Mouse (Mus musculus) neural tube, embryonic 14.5 days (tissue): Measurements from ENCODE around the gene Trip6. TPM values are rescaled to one million over a fixed set of nuclear protein-coding genes. Genes with fewer than 3 reads are reported as not detected.

Experiments used
- ATAC-seq: fragments of 200-750 bp; cut with Nextera tagmentation; 2 replicates; pipeline ENCODE4 v1.8.0; 2017; ENCODE audit warnings: low read depth, mild to moderate bottlenecking, moderate TSS enrichment, moderate library complexity
- H3K27ac ChIP-seq: fragments of 300-500 bp; sonication (generic); 2 replicates; pipeline ENCODE4 v1.5.1; 2014; ENCODE audit warnings: low read depth, mild to moderate bottlenecking, control low read depth, low read length, moderate library complexity, mixed read lengths
- H3K27me3 ChIP-seq: fragments of 300-500 bp; sonication (generic); 2 replicates; pipeline ENCODE4 v1.6.1; 2014; ENCODE audit warnings: low read length; ENCODE audit not compliant: control insufficient read depth, insufficient read depth
- H3K36me3 ChIP-seq: fragments of 300-500 bp; sonication (generic); 2 replicates; pipeline ENCODE4 v1.6.1; 2014; ENCODE audit warnings: low read length, mixed read lengths; ENCODE audit not compliant: control insufficient read depth, insufficient read depth
- H3K4me1 ChIP-seq: fragments of 300-500 bp; sonication (generic); 2 replicates; pipeline ENCODE4 v1.6.1; 2014; ENCODE audit warnings: low read length; ENCODE audit not compliant: control insufficient read depth, insufficient read depth
- H3K4me2 ChIP-seq: fragments of 300-500 bp; sonication (generic); 2 replicates; pipeline ENCODE4 v1.6.1; 2014; ENCODE audit warnings: mild to moderate bottlenecking, low read depth, low read length, control low read depth
- H3K4me3 ChIP-seq: fragments of 300-500 bp; sonication (generic); 2 replicates; pipeline ENCODE4 v1.5.1; 2014; ENCODE audit warnings: low read depth, low read length, control low read depth, mixed read lengths
- H3K9ac ChIP-seq: fragments of 300-500 bp; sonication (generic); replicated peaks from 2 replicates; pipeline ENCODE4 v1.6.1; 2014; ENCODE audit warnings: low read depth, mild to moderate bottlenecking, control low read depth, low read length, mixed read lengths
- H3K9me3 ChIP-seq: fragments of 300-500 bp; sonication (generic); 2 replicates; pipeline ENCODE4 v1.6.1; 2016; ENCODE audit warnings: low read length; ENCODE audit not compliant: control insufficient read depth
- WGBS: fragments of 180-500 bp; shearing (Covaris S2); extraction: QIAGEN DNeasy Blood & Tissue Kit; methylation state at CpG from one replicate; pipeline ENCODE4 v1.1.7; 2014; 5-methylcytosine and 5-hydroxymethylcytosine counted together
- polyA plus RNA-seq: library from polyadenylated mRNA; unstranded; fragments of >200 nt; fragmentation: Nextera tagmentation; extraction: Ambion mirVana; gene quantifications from 2 replicates; pipeline ENCODE4 v1.2.1, GENCODE M21; 2014

Gene Trip6
- polyA plus RNA-seq: 8.0 and 11.5 TPM in 2 replicates

GRCm38 (mm10) chr5:137314193-137315083 lies at the start of gene Trip6:
TSS of gene Trip6 (minus strand) at chr5:137314404.
- peaks cover 5% of the 10 kb centered on the region; the same call in 1 of the 2 replicates for H3K4me1 ChIP-seq
- H3K36me3 ChIP-seq: peaks cover 9% of the 10 kb centered on the region
- H3K27me3 ChIP-seq: no peaks in the 10 kb centered on the region
- peak within 1 kb of the TSS; percentile 30 for H3K4me3 ChIP-seq
- WGBS: 15% methylated on average over 30 of the region's 30 CpGs
- peak; percentile 87 for ATAC-seq
- H3K27ac ChIP-seq: peak within 1 kb of the TSS; percentile 44; the same call in 1 of the 2 replicates
- no peaks in the 10 kb centered on the region for H3K9me3 ChIP-seq
- peak within 1 kb of the TSS; percentile 47 for H3K4me2 ChIP-seq
- H3K9ac ChIP-seq: peak within 1 kb of the TSS; percentile 43

GRCm38 (mm10) chr5:137358382-137358781 lies 44.2 kb upstream of the Trip6 start:
- Histone ChIP-seq H3K9me3 (no peaks in the 10 kb centered on the region), H3K36me3 (peaks cover 10% of the 10 kb centered on the region), H3K4me3 (no peak overlapping the region), H3K4me1 (no peaks in the 10 kb centered on the region), H3K27ac (no peak overlapping the region), H3K4me2 (no peak overlapping the region), H3K9ac (no peak overlapping the region), H3K27me3 (no peaks in the 10 kb centered on the region)
- WGBS: 47% methylated on average over 7 of the region's 7 CpGs
- no peak for ATAC-seq

- ATAC-seq: no peak
- Histone ChIP-seq H3K9me3 (no peaks in the 10 kb centered on the region), H3K9ac (no peak overlapping the region), H3K27me3 (peaks cover 7% of the 10 kb centered on the region; the same call in 1 of the 2 replicates), H3K4me2 (no peak overlapping the region), H3K36me3 (peaks cover 10% of the 10 kb centered on the region; the same call in 1 of the 2 replicates), H3K27ac (no peak overlapping the region), H3K4me3 (no peak overlapping the region), H3K4me1 (peaks cover 12% of the 10 kb centered on the region)
- 91% methylated on average over 17 of the region's 17 CpGs for WGBS
Measured at GRCm38 (mm10) chr5:137354091-137354490, 39.9 kb upstream of the Trip6 start.

GRCm38 (mm10) chr5:137352011-137352975 lies 38.1 kb upstream of the Trip6 start:
- no peak for ATAC-seq
- Histone ChIP-seq H3K9ac (peak overlapping the region; percentile 66; the same call in 1 of the 2 replicates), H3K4me1 (peaks cover 20% of the 10 kb centered on the region), H3K36me3 (peaks cover 6% of the 10 kb centered on the region; the same call in 1 of the 2 replicates), H3K27me3 (peaks cover 9% of the 10 kb centered on the region; the same call in 1 of the 2 replicates), H3K4me3 (peak overlapping the region; percentile 55; the same call in 1 of the 2 replicates), H3K27ac (no peak overlapping the region), H3K9me3 (no peaks in the 10 kb centered on the region), H3K4me2 (peak overlapping the region; percentile 96)
- WGBS: 21% methylated on average over 16 of the region's 16 CpGs

GRCm38 (mm10) chr5:137351394-137351793 lies 37.2 kb upstream of the Trip6 start:
- Histone ChIP-seq H3K4me1 (peaks cover 20% of the 10 kb centered on the region), H3K9ac (peak overlapping the region; percentile 66; the same call in 1 of the 2 replicates), H3K27me3 (peaks cover 9% of the 10 kb centered on the region; the same call in 1 of the 2 replicates), H3K4me3 (peak overlapping the region; percentile 55), H3K27ac (no peak overlapping the region), H3K36me3 (peaks cover 6% of the 10 kb centered on the region; the same call in 1 of the 2 replicates), H3K4me2 (peak overlapping the region; percentile 96), H3K9me3 (no peaks in the 10 kb centered on the region)
- 15% methylated on average over 4 of the region's 4 CpGs for WGBS
- no peak for ATAC-seq

GRCm38 (mm10) chr5:137351058-137351380 lies 36.8 kb upstream of the Trip6 start:
- Histone ChIP-seq H3K4me3 (peak overlapping the region; percentile 55), H3K9me3 (no peaks in the 10 kb centered on the region), H3K9ac (peak overlapping the region; percentile 66; the same call in 1 of the 2 replicates), H3K4me2 (peak overlapping the region; percentile 96), H3K27me3 (peaks cover 9% of the 10 kb centered on the region; the same call in 1 of the 2 replicates), H3K27ac (no peak overlapping the region), H3K4me1 (peaks cover 20% of the 10 kb centered on the region), H3K36me3 (peaks cover 4% of the 10 kb centered on the region; the same call in 1 of the 2 replicates)
- no peak for ATAC-seq
- 3% methylated on average over 8 of the region's 8 CpGs for WGBS

GRCm38 (mm10) chr5:137350205-137351057 lies 36.2 kb upstream of the Trip6 start:
- Histone ChIP-seq H3K9ac (peak overlapping the region; percentile 66), H3K27me3 (peaks cover 9% of the 10 kb centered on the region; the same call in 1 of the 2 replicates), H3K4me1 (peaks cover 20% of the 10 kb centered on the region), H3K4me2 (peak overlapping the region; percentile 96), H3K9me3 (no peaks in the 10 kb centered on the region), H3K4me3 (peak overlapping the region; percentile 55), H3K27ac (peak overlapping the region; percentile 44; the same call in 1 of the 2 replicates), H3K36me3 (no peaks in the 10 kb centered on the region)
- peak; percentile 38 for ATAC-seq
- under 1% methylated on average over 55 of the region's 55 CpGs for WGBS
